Mouse (Mus musculus): ENCODE results near the gene Fbh1. TPM values are rescaled to one million over a fixed set of nuclear protein-coding genes. Genes with fewer than 3 reads are reported as not detected.

Gene Fbh1
- polyA plus RNA-seq, 1 experiment from 2014 or later = 65.0 TPM

DNA sequence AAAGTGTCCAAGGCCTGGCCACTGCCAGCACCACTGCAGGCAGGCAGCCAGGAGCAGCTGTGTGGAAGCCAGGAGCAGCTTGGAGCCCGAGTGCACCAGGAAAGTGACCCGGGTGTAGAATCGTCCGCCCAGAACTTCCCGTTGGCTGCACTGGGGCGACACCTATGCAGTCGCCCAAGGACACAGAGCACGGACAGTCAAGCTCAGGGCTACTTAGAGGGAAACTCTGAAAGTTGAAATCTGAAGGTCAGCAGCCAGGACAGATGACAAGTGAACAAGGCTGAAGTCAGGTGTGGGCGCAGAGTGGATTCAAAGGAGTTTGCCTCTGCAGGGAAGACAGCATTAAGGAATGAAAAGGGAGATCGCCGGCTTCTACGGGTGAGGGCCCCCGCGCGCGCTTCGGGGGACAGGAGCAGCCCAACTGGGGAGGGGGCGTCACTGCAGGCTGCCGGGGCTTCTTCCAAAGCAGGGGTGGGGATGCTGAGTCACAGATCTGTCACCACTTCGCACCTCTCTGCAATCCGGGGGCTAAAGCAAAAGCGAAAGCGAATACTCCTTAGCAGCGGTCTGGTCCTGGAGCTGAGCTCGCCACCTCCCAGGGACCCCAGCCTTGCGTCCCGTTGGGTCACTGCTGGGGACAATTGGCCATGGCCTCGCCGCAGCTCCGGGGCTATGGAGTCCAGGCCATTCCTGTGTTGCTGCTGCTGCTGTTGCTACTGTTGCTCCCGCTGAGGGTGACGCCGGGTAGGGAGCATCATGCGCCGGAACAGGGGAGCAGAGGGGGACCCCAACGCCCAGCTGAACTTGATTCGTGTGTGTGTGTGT lies 72.0 kb downstream of the Fbh1 start, which contains the start of gene Il15ra:
TSS of gene Il15ra (plus strand) at position 90 of the 825 bp plus-strand sequence.
- H3K4me2 ChIP-seq (replicated peaks; ENCODE audit: low read depth, low read length) = peak within 1 kb of the TSS; percentile 94
- H3K36me3 ChIP-seq (ENCODE audit: insufficient read depth, low read length) = no peaks in the 10 kb centered on the region
- ATAC-seq (peak; percentile 85), DNase-seq (ENCODE audit: low spot score) (peak; percentile 79)
- WGBS = under 1% methylated on average over 35 of the region's 37 CpGs
- no peak for TF ChIP-seq CTCF (IDR thresholded peaks at IDR 0.05)
- TF ChIP-seq EP300 (IDR thresholded peaks at IDR 0.05) = no peak
- H3K27me3 ChIP-seq (replicated peaks; ENCODE audit: insufficient read depth, low read length) = no peaks in the 10 kb centered on the region
- no peaks in the 10 kb centered on the region for H3K9me3 ChIP-seq (ENCODE audit: low read length)
- peak within 1 kb of the TSS; percentile 81 for H3K4me3 ChIP-seq (ENCODE audit: low read depth, low read length)
- H3K27ac ChIP-seq (ENCODE audit: low read length) = peak within 1 kb of the TSS; percentile 68
- H3K4me1 ChIP-seq (ENCODE audit: insufficient read depth, low read depth, low read length) = no peaks in the 10 kb centered on the region
- H3K9ac ChIP-seq (replicated peaks; ENCODE audit: low read depth) = peak within 1 kb of the TSS; percentile 70

DNA sequence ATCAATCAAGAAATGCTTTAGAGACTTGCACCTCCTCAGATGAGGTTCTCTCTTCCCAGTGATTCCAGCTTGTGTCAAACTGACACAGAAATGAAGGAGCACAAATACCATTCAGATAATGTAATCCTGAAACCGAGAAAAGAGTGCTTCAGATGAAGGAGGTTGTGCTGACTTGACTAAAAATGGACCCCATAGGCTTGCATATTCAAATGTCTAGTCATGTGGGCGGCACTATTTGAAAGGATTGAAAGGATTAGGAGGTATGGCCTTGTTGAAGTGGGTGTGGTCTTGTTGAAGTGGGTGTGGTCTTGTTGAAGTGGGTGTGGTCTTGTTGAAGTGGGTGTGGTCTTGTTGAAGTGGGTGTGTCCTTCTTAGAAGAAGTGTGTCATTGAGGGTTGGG lies 77.5 kb downstream of the Fbh1 start:
- no peak overlapping the region for H3K9ac ChIP-seq (replicated peaks; ENCODE audit: low read depth)
- no peak overlapping the region for H3K4me3 ChIP-seq (ENCODE audit: low read depth, low read length)
- H3K4me1 ChIP-seq (ENCODE audit: insufficient read depth, low read depth, low read length) = no peaks in the 10 kb centered on the region
- no peaks in the 10 kb centered on the region for H3K27me3 ChIP-seq (replicated peaks; ENCODE audit: insufficient read depth, low read length)
- no peak overlapping the region for H3K27ac ChIP-seq (ENCODE audit: low read length)
- no peak overlapping the region for H3K4me2 ChIP-seq (replicated peaks; ENCODE audit: low read depth, low read length)
- TF ChIP-seq EP300 (IDR thresholded peaks at IDR 0.05) (no peak), CTCF (IDR thresholded peaks at IDR 0.05) (no peak)
- DNase-seq (ENCODE audit: low spot score) (no peak), ATAC-seq (no peak)
- H3K36me3 ChIP-seq (ENCODE audit: insufficient read depth, low read length) = no peaks in the 10 kb centered on the region
- H3K9me3 ChIP-seq (ENCODE audit: low read length) = no peaks in the 10 kb centered on the region
- WGBS = 75% methylated on average over 2 of the region's 2 CpGs

- no peak overlapping the region for H3K4me3 ChIP-seq (ENCODE audit: low read depth, low read length)
- H3K27ac ChIP-seq (ENCODE audit: low read length) = no peak overlapping the region
- no peaks in the 10 kb centered on the region for H3K36me3 ChIP-seq (ENCODE audit: insufficient read depth, low read length)
- H3K9me3 ChIP-seq (ENCODE audit: low read length) = no peaks in the 10 kb centered on the region
- TF ChIP-seq EP300 (IDR thresholded peaks at IDR 0.05) = no peak
- TF ChIP-seq CTCF (IDR thresholded peaks at IDR 0.05) = no peak
- no peaks in the 10 kb centered on the region for H3K27me3 ChIP-seq (replicated peaks; ENCODE audit: insufficient read depth, low read length)
- H3K4me2 ChIP-seq (replicated peaks; ENCODE audit: low read depth, low read length) = no peak overlapping the region
- no peaks in the 10 kb centered on the region for H3K4me1 ChIP-seq (ENCODE audit: insufficient read depth, low read depth, low read length)
- no peak overlapping the region for H3K9ac ChIP-seq (replicated peaks; ENCODE audit: low read depth)
- WGBS = 57% methylated on average over 5 of the region's 5 CpGs
- no peak for ATAC-seq
- no peak for DNase-seq (ENCODE audit: low spot score)
These were observed 78.4 kb downstream of the Fbh1 start for GRCm38 (mm10) chr2:11698994-11699393.

GRCm38 (mm10) chr2:11695867-11696266 lies 81.5 kb downstream of the Fbh1 start:
- ATAC-seq = no peak
- no peak for DNase-seq (ENCODE audit: low spot score)
- Histone ChIP-seq H3K4me1 (ENCODE audit: insufficient read depth, low read depth, low read length) (no peaks in the 10 kb centered on the region), H3K27ac (ENCODE audit: low read length) (no peak overlapping the region), H3K4me2 (replicated peaks; ENCODE audit: low read depth, low read length) (no peak overlapping the region), H3K9me3 (ENCODE audit: low read length) (no peaks in the 10 kb centered on the region), H3K27me3 (replicated peaks; ENCODE audit: insufficient read depth, low read length) (no peaks in the 10 kb centered on the region), H3K36me3 (ENCODE audit: insufficient read depth, low read length) (no peaks in the 10 kb centered on the region), H3K9ac (replicated peaks; ENCODE audit: low read depth) (no peak overlapping the region), H3K4me3 (ENCODE audit: low read depth, low read length) (no peak overlapping the region)
- TF ChIP-seq CTCF (IDR thresholded peaks at IDR 0.05) (no peak), EP300 (IDR thresholded peaks at IDR 0.05) (no peak)
- WGBS = 52% methylated on average over 2 of the region's 2 CpGs

- Histone ChIP-seq H3K27ac (ENCODE audit: low read length) (no peak overlapping the region), H3K9me3 (ENCODE audit: low read length) (no peaks in the 10 kb centered on the region), H3K27me3 (replicated peaks; ENCODE audit: insufficient read depth, low read length) (no peaks in the 10 kb centered on the region), H3K36me3 (ENCODE audit: insufficient read depth, low read length) (no peaks in the 10 kb centered on the region), H3K4me3 (ENCODE audit: low read depth, low read length) (no peak overlapping the region), H3K4me1 (ENCODE audit: insufficient read depth, low read depth, low read length) (no peaks in the 10 kb centered on the region), H3K9ac (replicated peaks; ENCODE audit: low read depth) (no peak overlapping the region), H3K4me2 (replicated peaks; ENCODE audit: low read depth, low read length) (no peak overlapping the region)
- TF ChIP-seq EP300 (IDR thresholded peaks at IDR 0.05) (no peak), CTCF (IDR thresholded peaks at IDR 0.05) (no peak)
- 54% methylated on average over 2 of the region's 2 CpGs for WGBS
- no peak for DNase-seq (ENCODE audit: low spot score)
- ATAC-seq = no peak
These were observed 83.3 kb downstream of the Fbh1 start for GRCm38 (mm10) chr2:11694104-11694503.

DNA sequence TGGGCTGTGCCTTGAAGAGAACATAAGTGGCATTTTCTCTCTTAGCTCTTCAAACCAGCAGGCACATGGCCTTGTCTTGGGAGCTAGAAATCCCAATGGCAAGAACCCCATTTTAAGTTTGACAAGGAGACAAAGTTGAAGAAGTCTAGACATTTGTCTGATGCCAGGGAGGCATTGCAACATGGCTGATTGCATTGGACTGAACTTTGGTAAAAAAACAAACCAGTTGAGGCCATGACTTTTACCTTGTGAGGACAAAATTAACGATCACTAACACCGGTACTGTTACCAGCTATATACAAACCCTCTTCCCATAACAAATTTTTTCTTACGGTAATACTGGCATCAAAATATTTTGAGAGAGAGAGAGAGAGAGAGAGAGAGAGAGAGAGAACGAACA lies 84.0 kb downstream of the Fbh1 start:
- TF ChIP-seq CTCF (IDR thresholded peaks at IDR 0.05) (no peak), EP300 (IDR thresholded peaks at IDR 0.05) (no peak)
- 81% methylated on average over 4 of the region's 4 CpGs for whole genome bisulfite sequencing
- ATAC-seq = no peak

More for the DNA sequence above, 84.0 kb downstream of the Fbh1 start:
- Histone ChIP-seq H3K9me3 (ENCODE audit: low read length) (no peaks in the 10 kb centered on the region), H3K4me2 (replicated peaks; ENCODE audit: low read depth, low read length) (no peak overlapping the region), H3K27me3 (replicated peaks; ENCODE audit: insufficient read depth, low read length) (no peaks in the 10 kb centered on the region), H3K9ac (replicated peaks; ENCODE audit: low read depth) (no peak overlapping the region), H3K4me1 (ENCODE audit: insufficient read depth, low read depth, low read length) (no peaks in the 10 kb centered on the region), H3K4me3 (ENCODE audit: low read depth, low read length) (no peak overlapping the region), H3K27ac (ENCODE audit: low read length) (no peak overlapping the region), H3K36me3 (ENCODE audit: insufficient read depth, low read length) (no peaks in the 10 kb centered on the region)
- no peak for DNase-seq (ENCODE audit: low spot score)

Other genes starting within 250 kb of the Fbh1 start
- 17.7 and 18.3 TPM in 2 replicates for gene Pfkfb3, start 223.5 kb downstream of the Fbh1 start, polyA plus RNA-seq (2015; fragmentation: Nextera tagmentation; extraction: Ambion mirVana)
- 72.6 and 73.1 TPM in 2 replicates for gene Rbm17, start 173.4 kb downstream of the Fbh1 start, polyA plus RNA-seq (2015; fragmentation: Nextera tagmentation; extraction: Ambion mirVana)
- not detected in 2 replicates for gene Gm17490, start 151.3 kb downstream of the Fbh1 start, polyA plus RNA-seq (2015; fragmentation: Nextera tagmentation; extraction: Ambion mirVana)
- gene Il2ra, start 134.8 kb downstream of the Fbh1 start, polyA plus RNA-seq (2015; fragmentation: Nextera tagmentation; extraction: Ambion mirVana) = 0.04 TPM in 1 of 2 replicates, not detected in the other
- gene Il15ra, start 72.3 kb downstream of the Fbh1 start, polyA plus RNA-seq (2015; fragmentation: Nextera tagmentation; extraction: Ambion mirVana) = 4.3 and 6.7 TPM in 2 replicates
- gene Ankrd16, start 294 bp upstream of the Fbh1 start, polyA plus RNA-seq (2015; fragmentation: Nextera tagmentation; extraction: Ambion mirVana) = 25.4 and 30.3 TPM in 2 replicates

Data from lung, postnatal 0 days (tissue).